Mouse (Mus musculus) hindbrain, embryonic 11.5 days (tissue): ENCODE measurements at regions not wholly inside any gene's neighbourhood (a gene's known extent, or its start where the extent isn't known, plus 50 kb on each side); places are given as distances from the start of the nearest gene placed in this dataset.
"Not testable (repeated sequence)": the region's sequence is repeated elsewhere in the genome, so short reads cannot be mapped to it uniquely, and the experiment has no call there.

Experiments used
- ATAC-seq: fragments of 200-750 bp; cut with Nextera tagmentation; 2 replicates; pipeline ENCODE4 v1.8.0; 2017; ENCODE audit warnings: mild to moderate bottlenecking, moderate TSS enrichment, moderate library complexity; ENCODE audit not compliant: low FRiP score
- DNase-seq: peaks from one replicate; pipeline ENCODE4 v3.0.0-alpha.2; 2015; ENCODE audit warnings: low spot score
- H3K27ac ChIP-seq: fragments of 300-500 bp; sonication (generic); 2 replicates; pipeline ENCODE4 v1.5.1; 2014; ENCODE audit warnings: mild to moderate bottlenecking, low read depth, low read length
- H3K27me3 ChIP-seq: fragments of 300-500 bp; sonication (generic); 2 replicates; pipeline ENCODE4 v1.6.1; 2014; ENCODE audit warnings: mild to moderate bottlenecking, low read length, moderate library complexity, mixed read lengths; ENCODE audit not compliant: control insufficient read depth, insufficient read depth
- H3K36me3 ChIP-seq: fragments of 300-500 bp; sonication (generic); 2 replicates; pipeline ENCODE4 v1.6.1; 2014; ENCODE audit warnings: mild to moderate bottlenecking, low read length, moderate library complexity, mixed read lengths; ENCODE audit not compliant: control insufficient read depth, insufficient read depth
- H3K4me1 ChIP-seq: fragments of 300-500 bp; sonication (generic); replicated peaks from 2 replicates; pipeline ENCODE4 v1.6.1; 2014; ENCODE audit warnings: low read length, mixed read lengths; ENCODE audit not compliant: control insufficient read depth, insufficient read depth
- H3K4me2 ChIP-seq: fragments of 300-500 bp; sonication (generic); replicated peaks from 2 replicates; pipeline ENCODE4 v1.6.1; 2014; ENCODE audit warnings: mild to moderate bottlenecking, low read depth, low read length
- H3K4me3 ChIP-seq: fragments of 300-500 bp; sonication (generic); 2 replicates; pipeline ENCODE4 v1.5.1; 2014; ENCODE audit warnings: low read depth, low read length
- H3K9ac ChIP-seq: fragments of 300-500 bp; sonication (generic); 2 replicates; pipeline ENCODE4 v1.6.1; 2014; ENCODE audit warnings: low read depth, low read length
- H3K9me3 ChIP-seq: fragments of 300-500 bp; sonication (generic); 2 replicates; pipeline ENCODE4 v1.6.1; 2016; ENCODE audit warnings: low read length; ENCODE audit not compliant: control insufficient read depth
- WGBS: fragments of 180-500 bp; shearing (Covaris S2); extraction: QIAGEN DNeasy Blood & Tissue Kit; methylation state at CpG from one replicate; pipeline ENCODE4 v1.1.7; 2014; 5-methylcytosine and 5-hydroxymethylcytosine counted together

DNA sequence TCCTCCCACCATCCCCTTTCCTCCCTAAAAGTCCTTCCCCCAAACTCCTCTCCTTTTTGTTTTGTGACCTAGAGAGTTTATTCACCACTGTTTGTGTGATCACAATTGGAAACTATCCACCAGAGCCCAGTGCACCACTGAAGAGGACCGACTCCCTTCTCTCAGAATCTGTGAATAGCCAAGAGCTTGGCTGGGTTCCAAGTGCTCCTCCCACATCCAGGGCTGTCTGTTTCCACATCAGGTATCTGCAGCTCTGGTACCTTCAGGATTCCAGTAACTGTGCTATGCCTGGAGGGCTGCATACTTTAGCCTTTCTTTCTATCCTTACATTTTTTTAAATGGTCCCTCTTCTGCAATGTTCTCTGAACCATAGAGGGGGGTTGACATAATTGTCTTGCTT is 180.5 kb upstream of the Masp1 start:
- no peaks in the 10 kb centered on the region for H3K27me3 ChIP-seq
- H3K27ac ChIP-seq: no peak overlapping the region
- no peak overlapping the region for H3K4me3 ChIP-seq
- ATAC-seq: no peak
- 56% methylated on average over 1 of the region's 1 CpGs for WGBS
- no peaks in the 10 kb centered on the region for H3K4me1 ChIP-seq
- no peaks in the 10 kb centered on the region for H3K36me3 ChIP-seq
- H3K4me2 ChIP-seq: no peak overlapping the region
- no peak for DNase-seq
- H3K9ac ChIP-seq: no peak overlapping the region
- H3K9me3 ChIP-seq: no peaks in the 10 kb centered on the region

DNA sequence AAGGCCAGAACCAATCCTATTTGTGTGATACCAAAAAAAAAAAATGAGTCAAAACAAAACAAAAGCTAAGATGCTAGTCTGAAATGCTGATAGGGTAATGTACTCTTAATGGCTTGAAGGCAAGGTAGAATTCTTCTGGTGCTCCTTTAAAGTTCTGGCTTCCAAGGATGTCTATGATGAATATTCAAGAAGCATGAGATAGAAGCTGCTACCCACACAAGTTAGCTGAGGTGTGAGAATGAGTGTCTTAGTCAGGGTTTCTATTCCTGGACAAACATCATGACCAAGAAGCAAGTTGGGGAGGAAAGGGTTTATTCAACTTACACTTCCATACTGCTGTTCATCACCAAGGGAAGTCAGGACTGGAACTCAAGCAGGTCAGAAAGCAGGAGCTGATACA is 173.6 kb upstream of the Masp1 start:
- not testable (repeated sequence) for H3K9ac ChIP-seq, H3K9me3 ChIP-seq, H3K27ac ChIP-seq, H3K4me1 ChIP-seq, H3K36me3 ChIP-seq, H3K4me2 ChIP-seq, H3K4me3 ChIP-seq, ATAC-seq, DNase-seq, H3K27me3 ChIP-seq

DNA sequence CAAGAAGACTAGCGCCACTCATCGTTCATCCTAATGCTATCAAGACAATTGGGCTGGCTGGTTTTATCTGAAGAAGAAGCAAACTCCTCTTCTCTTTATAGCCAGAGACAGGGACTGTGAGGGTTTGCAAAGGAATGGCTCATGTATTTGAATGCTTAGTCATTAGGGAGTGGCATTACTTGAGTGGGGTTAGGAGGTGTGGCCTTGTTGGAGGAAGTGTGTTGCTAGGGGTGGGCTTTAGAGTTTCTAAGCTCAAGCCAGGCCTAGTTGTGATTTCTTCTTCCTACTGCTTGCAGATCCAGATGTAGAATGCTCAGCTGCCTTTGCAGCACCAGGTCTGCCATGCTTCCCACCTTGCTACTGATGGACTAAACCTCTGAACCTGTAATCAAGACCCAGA is 169.4 kb upstream of the Masp1 start:
- no peak for DNase-seq

DNA sequence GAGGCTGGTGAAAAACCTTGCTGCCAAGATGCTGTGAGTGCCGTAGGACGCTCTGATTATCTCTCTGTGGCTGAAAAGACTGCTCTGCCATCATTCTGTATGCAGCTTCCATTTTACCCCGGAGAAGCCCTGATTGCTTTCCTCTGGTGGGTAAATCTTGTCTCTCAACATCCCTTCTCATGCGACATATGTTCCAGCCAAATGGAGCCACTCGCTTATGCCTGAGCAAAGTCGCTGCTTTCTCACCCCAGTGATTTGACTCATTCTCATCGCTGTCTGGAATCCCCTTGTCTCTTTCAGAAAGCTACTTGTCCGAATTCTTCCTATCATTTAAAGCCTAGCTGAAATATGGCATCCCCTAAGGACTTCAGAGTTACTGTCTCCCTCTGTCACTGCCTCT is 166.2 kb upstream of the Masp1 start:
- H3K27ac ChIP-seq: no peak overlapping the region
- no peaks in the 10 kb centered on the region for H3K27me3 ChIP-seq
- no peak overlapping the region for H3K4me3 ChIP-seq
- H3K9me3 ChIP-seq: no peaks in the 10 kb centered on the region
- H3K36me3 ChIP-seq: no peaks in the 10 kb centered on the region
- WGBS: 85% methylated on average over 8 of the region's 8 CpGs
- no peak overlapping the region for H3K9ac ChIP-seq
- DNase-seq (no peak), ATAC-seq (no peak)
- no peak overlapping the region for H3K4me2 ChIP-seq
- H3K4me1 ChIP-seq: no peaks in the 10 kb centered on the region

More for the DNA sequence above, 169.4 kb upstream of the Masp1 start:
- no peaks in the 10 kb centered on the region for H3K9me3 ChIP-seq
- H3K36me3 ChIP-seq: no peaks in the 10 kb centered on the region
- no peaks in the 10 kb centered on the region for H3K4me1 ChIP-seq
- no peak for ATAC-seq
- no peak overlapping the region for H3K4me3 ChIP-seq
- no peaks in the 10 kb centered on the region for H3K27me3 ChIP-seq
- H3K4me2 ChIP-seq: no peak overlapping the region
- 93% methylated on average over 2 of the region's 2 CpGs for WGBS
- H3K27ac ChIP-seq: no peak overlapping the region
- no peak overlapping the region for H3K9ac ChIP-seq

DNA sequence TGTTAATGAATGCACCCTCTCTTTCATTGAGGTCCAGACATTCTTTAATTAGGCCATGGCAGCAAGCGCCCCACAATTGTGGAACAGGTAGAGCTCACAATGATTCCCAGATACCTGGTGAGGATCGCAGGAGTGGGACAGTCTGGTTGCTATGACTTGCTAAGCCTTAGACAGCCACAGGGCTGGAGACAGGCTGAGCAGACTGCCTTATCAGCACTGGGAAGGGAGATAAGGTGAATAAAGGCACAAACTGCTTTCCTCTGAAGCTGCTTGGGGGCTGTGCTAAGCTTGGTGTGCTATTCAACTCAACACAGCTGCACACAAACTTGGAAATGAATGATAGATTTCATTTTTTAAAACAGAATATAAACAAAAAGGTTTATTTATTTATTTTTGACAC is 159.8 kb upstream of the Masp1 start:
- Histone ChIP-seq H3K4me3 (no peak overlapping the region), H3K27ac (no peak overlapping the region), H3K4me2 (no peak overlapping the region), H3K9ac (no peak overlapping the region), H3K27me3 (no peaks in the 10 kb centered on the region), H3K4me1 (no peaks in the 10 kb centered on the region), H3K36me3 (no peaks in the 10 kb centered on the region), H3K9me3 (no peaks in the 10 kb centered on the region)
- ATAC-seq (no peak), DNase-seq (no peak)
- WGBS: 80% methylated on average over 2 of the region's 2 CpGs

DNA sequence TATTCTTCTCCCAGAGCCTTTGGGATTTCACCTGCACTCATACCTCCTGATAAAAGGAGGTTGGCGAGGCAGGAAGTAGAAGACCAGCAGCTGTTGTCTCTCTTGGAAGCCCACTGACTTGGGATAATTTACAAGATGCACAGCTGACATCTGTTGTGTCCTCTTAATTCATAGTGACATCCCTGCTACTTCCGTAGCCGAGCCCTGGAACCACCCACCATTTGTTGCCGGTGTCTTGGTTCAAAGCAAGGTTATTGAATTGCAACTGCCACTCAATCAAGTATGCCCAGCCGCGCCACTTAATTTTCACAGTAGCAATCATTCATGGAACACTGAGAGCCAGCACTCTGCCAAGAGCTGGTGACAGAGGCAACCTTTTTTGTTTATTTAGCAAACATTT is 151.8 kb upstream of the Masp1 start:
- H3K27me3 ChIP-seq: no peaks in the 10 kb centered on the region
- no peak; the same call in 1 of the 2 replicates for ATAC-seq
- no peaks in the 10 kb centered on the region for H3K4me1 ChIP-seq
- H3K9me3 ChIP-seq: no peaks in the 10 kb centered on the region
- no peak overlapping the region for H3K9ac ChIP-seq
- WGBS: 58% methylated on average over 6 of the region's 6 CpGs
- no peak overlapping the region for H3K27ac ChIP-seq
- no peak overlapping the region for H3K4me2 ChIP-seq
- peak; percentile 6 for DNase-seq
- H3K4me3 ChIP-seq: no peak overlapping the region
- no peaks in the 10 kb centered on the region for H3K36me3 ChIP-seq

DNA sequence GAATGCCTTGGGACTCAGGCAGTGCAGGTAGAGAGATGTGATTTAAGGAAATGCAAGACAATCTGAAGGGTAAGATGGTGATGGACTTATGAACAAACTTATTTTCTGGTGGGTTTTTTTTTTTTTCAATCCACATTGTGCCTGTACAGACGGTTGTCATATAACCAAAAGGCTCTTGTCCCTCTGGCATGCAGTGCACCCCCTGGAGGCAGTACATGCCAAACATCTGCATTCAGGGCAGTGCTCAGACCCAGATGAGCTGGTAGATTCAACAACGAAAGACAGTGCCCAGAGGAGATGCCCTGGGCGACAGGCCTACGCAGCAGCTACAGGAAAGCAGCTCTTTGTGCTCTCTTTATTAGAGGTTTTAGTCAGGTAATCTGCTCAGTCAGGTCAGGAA is 149.5 kb upstream of the Masp1 start:
- H3K27ac ChIP-seq: no peak overlapping the region
- DNase-seq: no peak
- WGBS: 78% methylated on average over 4 of the region's 4 CpGs

DNA sequence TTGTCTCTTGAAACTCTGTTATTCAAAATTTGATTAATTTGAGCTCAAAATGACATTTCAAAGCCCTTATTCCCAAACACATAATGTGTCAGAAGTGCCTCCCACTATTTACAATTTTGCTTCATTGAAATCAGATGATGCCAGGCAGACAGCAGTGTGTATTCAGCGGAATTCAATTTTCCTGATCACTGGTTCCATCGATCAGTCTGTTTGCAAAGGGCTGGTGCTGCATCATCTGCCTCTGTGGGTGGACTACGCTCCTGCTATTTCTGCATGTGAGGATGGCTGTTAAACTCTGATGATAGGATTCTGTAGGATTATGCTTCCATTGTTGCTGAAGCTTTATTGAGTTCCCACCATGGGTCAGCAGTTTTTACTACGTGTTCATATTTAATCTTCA is 149.0 kb upstream of the Masp1 start:
- no peak overlapping the region for H3K9ac ChIP-seq
- H3K4me3 ChIP-seq: no peak overlapping the region
- H3K27ac ChIP-seq: no peak overlapping the region
- no peaks in the 10 kb centered on the region for H3K36me3 ChIP-seq
- DNase-seq (no peak), ATAC-seq (no peak)
- no peak overlapping the region for H3K4me2 ChIP-seq
- 82% methylated on average over 4 of the region's 4 CpGs for WGBS
- H3K4me1 ChIP-seq: no peaks in the 10 kb centered on the region
- H3K27me3 ChIP-seq: no peaks in the 10 kb centered on the region
- H3K9me3 ChIP-seq: no peaks in the 10 kb centered on the region

More for the DNA sequence above, 149.5 kb upstream of the Masp1 start:
- Histone ChIP-seq H3K4me1 (no peaks in the 10 kb centered on the region), H3K36me3 (no peaks in the 10 kb centered on the region), H3K4me2 (no peak overlapping the region), H3K9me3 (no peaks in the 10 kb centered on the region), H3K4me3 (no peak overlapping the region), H3K9ac (no peak overlapping the region), H3K27me3 (no peaks in the 10 kb centered on the region)
- ATAC-seq: no peak
